Mouse (Mus musculus): ENCODE results near the gene Spef2.

Gene Spef2

DNA sequence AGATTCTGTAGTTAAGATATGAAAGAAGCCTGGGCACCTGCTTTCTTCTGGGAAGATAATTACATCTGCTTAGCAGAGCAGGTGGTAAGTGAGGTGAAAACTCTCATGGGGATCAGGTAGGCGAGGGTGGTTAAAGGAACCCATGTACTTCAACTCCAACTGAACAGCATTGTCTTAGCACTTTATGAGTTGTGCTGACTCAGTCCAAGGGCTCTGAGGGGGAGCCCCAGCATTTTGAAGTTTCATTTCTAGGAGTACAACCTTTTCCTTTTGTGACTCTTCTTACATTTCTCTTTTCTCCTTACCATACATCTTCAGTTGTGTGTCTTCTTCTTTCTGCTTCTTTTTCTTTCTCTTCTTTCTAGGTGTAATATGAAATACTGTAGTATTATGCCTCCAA lies 213.5 kb downstream of the Spef2 start:
- no peak for DNase-seq (ENCODE audit: low spot score)

DNA sequence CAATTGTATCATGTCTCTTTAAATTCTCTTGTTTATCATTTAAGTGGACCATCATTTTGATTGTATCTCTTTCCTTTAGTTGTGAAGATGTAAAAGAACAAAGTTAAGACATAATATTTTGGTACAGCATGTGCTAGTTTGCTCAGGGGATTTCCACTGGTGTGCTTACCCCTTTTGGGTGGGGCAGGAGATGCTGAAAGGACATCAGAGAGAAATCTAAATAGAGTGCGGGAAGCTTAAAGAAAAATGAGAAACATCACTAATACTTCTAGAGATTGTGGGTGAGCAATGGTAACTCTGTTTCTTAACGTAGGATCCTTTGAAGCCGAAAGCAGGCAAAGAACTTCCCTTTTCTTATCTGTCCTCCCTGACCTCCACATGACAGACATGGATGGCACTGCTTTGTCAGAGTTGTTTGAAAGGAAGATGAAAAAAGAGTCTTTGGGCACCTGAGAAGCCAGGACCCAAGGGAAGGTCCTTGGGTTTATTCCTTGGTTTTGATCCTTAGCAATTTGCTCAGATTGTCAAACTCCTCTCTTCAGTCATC lies 215.2 kb downstream of the Spef2 start:
- no peak for DNase-seq (ENCODE audit: low spot score)

DNA sequence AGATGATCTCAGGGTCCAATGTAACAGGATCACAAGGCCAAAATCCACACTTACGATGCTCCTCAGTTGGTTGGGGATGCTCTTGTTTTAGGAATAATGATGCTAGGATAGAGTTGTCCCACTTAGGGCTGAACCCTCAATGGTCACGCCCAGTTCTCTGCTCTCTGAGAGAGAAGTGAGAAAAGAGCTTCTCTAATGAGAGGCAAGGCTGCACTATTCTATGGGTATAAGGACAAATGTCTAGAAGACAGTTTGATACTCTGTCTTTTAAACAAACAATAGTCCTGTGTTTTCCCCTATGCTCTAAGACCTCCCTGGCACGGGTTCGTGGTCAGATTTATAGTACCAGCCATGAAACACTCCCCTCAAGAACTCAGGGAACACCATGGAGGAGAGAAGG lies 218.6 kb downstream of the Spef2 start, which contains the start of gene Il7r:
Gene Il7r, minus strand, starts transcription at position 101 of the 400 bp plus-strand sequence.
- no peak for DNase-seq (ENCODE audit: low spot score)

DNA sequence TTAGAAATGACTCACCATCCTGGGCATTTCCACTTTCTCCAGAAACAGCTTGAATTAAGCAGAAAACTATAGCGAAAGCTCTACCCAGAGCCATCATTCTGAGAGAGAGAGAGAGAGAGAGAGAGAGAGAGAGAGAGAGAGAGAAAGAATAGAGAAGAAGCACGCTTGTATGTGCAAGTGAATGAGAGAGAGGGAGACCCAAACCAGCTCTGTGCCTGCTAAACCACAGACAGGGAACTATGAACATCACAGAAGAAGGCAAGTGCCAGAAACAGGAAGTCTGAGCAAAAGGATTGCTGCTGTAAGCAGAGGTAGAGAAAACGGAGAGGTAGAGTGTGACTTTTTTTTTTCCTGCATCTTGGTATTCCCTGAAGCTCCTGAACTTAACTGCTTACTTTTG lies 219.0 kb downstream of the Spef2 start:
- no peak for DNase-seq (ENCODE audit: low spot score)

Data from ovary, adult 18-20 months (tissue).